Mouse (Mus musculus) Patski (cell line): ENCODE data around the gene Rad9a. TPM values are rescaled to one million over a fixed set of nuclear protein-coding genes. Genes with fewer than 3 reads are reported as not detected.

ENCODE experiments used
- ATAC-seq: fragments of 100-300 bp; one replicate; pipeline ENCODE4 v1.8.0; 2021
- CTCF ChIA-PET: fragments of 350-600 bp; sonication (Branson Sonifier 250); formaldehyde crosslinking; loops from one replicate; lab custom pipeline; 2022; ENCODE audit warnings: inconsistent platforms; lab: Charles Lee
- POLR2A ChIA-PET: fragments of 350-600 bp; sonication (Branson Sonifier 250); formaldehyde crosslinking; loops from one replicate; lab custom pipeline; 2022; ENCODE audit warnings: antibody characterized with exemption, inconsistent platforms; lab: Charles Lee
- DNase-seq: peaks from one replicate; pipeline ENCODE4 v3.0.0-alpha.2; 2011; ENCODE audit warnings: low read depth, low spot score
- H3K27me3 ChIP-seq: fragments of 371-371 bp; one replicate; pipeline ENCODE4 v1.5.1; 2021
- CTCF ChIP-seq: fragments of 100-300 bp; IDR thresholded peaks from one replicate; pipeline ENCODE4 v1.5.1; 2021
- in situ Hi-C: fragments of 300-500 bp; cut with MboI; formaldehyde crosslinking; loops from 3 replicates; pipeline ENCODE4 v1.11.1; 2018; ENCODE audit warnings: low pct_unique_long_range_greater_than_20kb, mixed read lengths
- polyA plus RNA-seq: library from polyadenylated mRNA; unstranded; gene quantifications from one replicate; pipeline ENCODE4 v1.2.3, GENCODE M21; 2021

Rad9a gene
- polyA plus RNA-seq, 1 experiment from 2014 or later, result 33.9 TPM

DNA sequence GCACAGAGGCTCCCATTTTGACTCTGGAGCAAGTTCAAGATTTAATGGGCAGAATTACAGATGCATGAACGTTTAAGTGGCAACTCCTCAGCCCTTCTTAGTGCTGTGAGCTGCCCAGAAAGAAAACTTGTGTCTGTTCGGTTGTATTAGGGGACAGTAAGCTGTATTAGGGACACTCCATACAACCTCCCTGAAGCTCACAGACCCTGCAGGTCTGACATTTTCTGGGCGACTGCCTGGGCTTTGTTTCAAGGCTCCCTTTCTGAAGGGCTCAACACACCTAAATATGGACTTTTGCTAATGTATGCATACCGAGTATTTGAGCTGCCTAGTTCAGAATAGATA is 37.9 kb downstream of the Rad9a start:
- no peak for ATAC-seq
- TF ChIP-seq CTCF, result no peak

GRCm38 (mm10) chr19:4162646-4163542 is 38.6 kb downstream of the Rad9a start, which contains the start of gene Rps6kb2:
TSS of gene Rps6kb2 (minus strand) at chr19:4163354.
- ChIA-PET POLR2A (interaction anchor here (0.7 to 1.4 kb wide), 5 partner anchors 15 to 68 kb away, joined by 3 to 6 read pairs (median 3); no protein-coding TSS in a partner anchor), CTCF (no interaction called here)
- TF ChIP-seq CTCF, result no peak
- in situ Hi-C loops, result no loop called here
- peak; percentile 77 for DNase-seq
- peak; percentile 75 for ATAC-seq
- H3K27me3 ChIP-seq, result no peaks in the 10 kb centered on the region

More for the DNA sequence above, 37.9 kb downstream of the Rad9a start:
- ChIA-PET CTCF (interaction anchor here (1.4 to 1.7 kb wide), 2 partner anchors 15 to 29 kb away, joined by 3 to 5 read pairs; partner anchors contain the start of gene Ppp1ca), POLR2A (interaction anchor here (0.7 to 1.4 kb wide), 5 partner anchors 15 to 68 kb away, joined by 3 to 6 read pairs (median 3); no protein-coding TSS in a partner anchor)
- H3K27me3 ChIP-seq, result no peaks in the 10 kb centered on the region
- no peak for DNase-seq
- in situ Hi-C loops, result no loop called here

DNA sequence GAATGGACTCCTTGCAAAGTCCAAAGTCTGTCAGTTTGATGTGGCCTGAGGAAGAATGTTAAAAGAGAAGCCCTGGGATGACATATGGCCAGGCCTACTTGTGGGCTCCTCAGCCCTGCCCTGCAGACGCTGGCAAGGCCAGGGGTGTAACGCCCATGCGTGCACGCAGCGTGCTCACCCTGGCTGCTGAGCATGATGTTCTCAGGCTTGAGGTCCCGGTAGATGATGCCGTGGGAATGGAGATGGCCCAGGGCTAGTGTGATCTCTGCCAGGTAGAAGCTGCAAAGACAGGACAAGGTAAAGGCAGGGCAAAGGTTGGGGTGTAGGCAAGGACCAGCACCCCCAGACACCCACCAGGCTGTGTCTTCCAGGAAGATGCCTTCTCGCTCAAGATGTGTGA is 42.4 kb downstream of the Rad9a start:
- no peak for TF ChIP-seq CTCF

DNA sequence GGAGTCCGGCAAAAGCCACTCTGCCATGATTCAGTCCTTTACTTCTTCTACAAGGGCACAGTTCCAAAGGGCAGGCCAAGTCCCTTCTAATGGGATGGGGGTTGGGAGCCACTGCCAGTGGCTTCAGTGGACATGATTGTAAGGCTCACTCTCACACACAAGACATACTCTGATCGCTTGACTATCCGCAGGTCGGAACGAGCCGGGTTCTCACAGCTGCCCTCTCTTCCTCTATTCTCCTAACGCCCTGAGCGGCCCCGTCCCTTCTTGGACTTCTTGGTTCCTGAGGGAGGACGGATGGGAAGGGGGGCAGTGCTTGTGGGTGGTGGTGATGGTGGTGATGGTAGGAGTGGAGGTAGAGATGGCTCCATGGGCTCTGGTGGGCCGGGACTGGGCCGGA is 44.7 kb downstream of the Rad9a start:
- ATAC-seq, result no peak
- in situ Hi-C loops, result no loop called here
- ChIA-PET CTCF (no interaction called here), POLR2A (interaction anchor here (2.0 kb wide), 1 partner anchor 28 kb away, joined by 6 read pairs; no protein-coding TSS in a partner anchor)
- H3K27me3 ChIP-seq, result no peaks in the 10 kb centered on the region
- DNase-seq, result no peak
- no peak for TF ChIP-seq CTCF

More for the DNA sequence above, 42.4 kb downstream of the Rad9a start:
- ChIA-PET CTCF (interaction anchor here (1.0 to 1.1 kb wide), 2 partner anchors 19 to 70 kb away, joined by 3 to 4 read pairs; no protein-coding TSS in a partner anchor), POLR2A (interaction anchor here (1.2 to 1.7 kb wide), 2 partner anchors 11 to 37 kb away, joined by 3 to 4 read pairs; no protein-coding TSS in a partner anchor)
- in situ Hi-C loops, result no loop called here
- ATAC-seq (no peak), DNase-seq (no peak)
- H3K27me3 ChIP-seq, result no peaks in the 10 kb centered on the region

GRCm38 (mm10) chr19:4156073-4156579 is 45.3 kb downstream of the Rad9a start:
- no peaks in the 10 kb centered on the region for H3K27me3 ChIP-seq
- DNase-seq (no peak), ATAC-seq (no peak)
- no peak for TF ChIP-seq CTCF
- in situ Hi-C loops, result no loop called here
- ChIA-PET POLR2A (interaction anchor here (1.5 to 2.0 kb wide), 2 partner anchors 14 to 27 kb away, joined by 6 read pairs; no protein-coding TSS in a partner anchor), CTCF (interaction anchor here (1.2 kb wide), 1 partner anchor 42 kb away, joined by 3 read pairs; no protein-coding TSS in a partner anchor)

- ChIA-PET CTCF (interaction anchor here (1.2 to 1.6 kb wide), 2 partner anchors 15 to 42 kb away, joined by 3 read pairs; no protein-coding TSS in a partner anchor), POLR2A (interaction anchor here (1.2 to 2.0 kb wide), 4 partner anchors 15 to 77 kb away, joined by 3 to 6 read pairs (median 6); partner anchors contain the start of gene Rad9a)
- H3K27me3 ChIP-seq, result no peaks in the 10 kb centered on the region
- no peak for TF ChIP-seq CTCF
- in situ Hi-C loops, result no loop called here
- no peak for DNase-seq
- ATAC-seq, result peak; percentile 70
Observed at GRCm38 (mm10) chr19:4155223-4156072, 46.0 kb downstream of the Rad9a start.

DNA sequence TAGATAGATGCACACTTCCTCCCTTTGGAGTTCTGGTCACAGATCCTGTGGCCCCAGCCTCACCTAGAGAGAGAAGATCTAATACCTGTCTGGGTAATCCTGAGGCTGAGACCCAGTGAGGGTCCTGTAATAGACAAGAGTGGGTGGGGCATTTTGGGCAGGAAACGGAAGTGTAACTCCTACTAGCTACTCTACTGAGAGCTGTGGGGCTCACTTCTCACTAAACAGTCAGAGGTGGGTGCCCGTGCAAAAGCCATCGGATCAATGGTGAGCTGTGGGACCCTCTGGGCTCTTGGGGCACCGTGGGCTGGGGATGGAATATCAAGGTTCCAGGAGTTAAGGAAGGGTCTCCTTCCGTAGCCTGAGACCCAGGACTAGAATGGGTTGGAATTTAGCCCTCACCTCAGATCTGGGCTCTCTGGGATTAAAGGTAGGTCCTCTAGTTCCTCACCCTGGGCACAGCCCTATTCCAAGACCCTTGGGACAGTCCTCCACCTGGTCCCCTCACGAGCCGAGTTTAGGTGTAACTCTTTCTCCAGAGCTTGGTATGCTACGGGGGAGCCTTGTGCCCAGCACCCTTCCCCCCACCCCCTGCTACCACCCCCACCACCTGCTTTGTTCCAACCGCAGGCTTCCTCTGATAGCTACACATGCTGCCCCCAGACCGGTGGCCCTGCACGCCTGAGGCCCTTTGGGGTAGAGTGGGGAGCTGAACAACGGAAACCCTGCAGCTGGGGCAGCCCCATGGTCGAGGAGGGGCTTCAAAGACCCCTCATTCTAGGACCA is 46.8 kb downstream of the Rad9a start:
- no peak for ATAC-seq
- no peak for TF ChIP-seq CTCF
- ChIA-PET POLR2A (interaction anchor here (1.2 to 2.0 kb wide), 5 partner anchors 16 to 78 kb away, joined by 3 to 6 read pairs (median 5); partner anchors contain the start of gene Rad9a), CTCF (interaction anchor here (1.2 to 1.6 kb wide), 2 partner anchors 14 to 41 kb away, joined by 3 read pairs; no protein-coding TSS in a partner anchor)
- no peaks in the 10 kb centered on the region for H3K27me3 ChIP-seq
- in situ Hi-C loops, result no loop called here
- DNase-seq, result no peak

GRCm38 (mm10) chr19:4153232-4153654 is 48.2 kb downstream of the Rad9a start, which contains the start of gene Ptprcap:
TSS of gene Ptprcap (plus strand) at chr19:4153604.
- no peaks in the 10 kb centered on the region for H3K27me3 ChIP-seq
- CTCF ChIA-PET, result interaction anchor here (1.4 kb wide), 1 partner anchor 12 kb away, joined by 3 read pairs; no protein-coding TSS in a partner anchor
- TF ChIP-seq CTCF, result no peak
- in situ Hi-C loops, result no loop called here
- ATAC-seq (no peak), DNase-seq (no peak)
- POLR2A ChIA-PET, result interaction anchor here (0.8 to 1.4 kb wide), 3 partner anchors 17 to 43 kb away, joined by 3 to 5 read pairs (median 3); no protein-coding TSS in a partner anchor
